Mouse (Mus musculus): ENCODE results near the gene Wnt6.
"Not testable (repeated sequence)": the region's sequence is repeated elsewhere in the genome, so short reads cannot be mapped to it uniquely, and the experiment has no call there.

The Wnt6 gene

DNA sequence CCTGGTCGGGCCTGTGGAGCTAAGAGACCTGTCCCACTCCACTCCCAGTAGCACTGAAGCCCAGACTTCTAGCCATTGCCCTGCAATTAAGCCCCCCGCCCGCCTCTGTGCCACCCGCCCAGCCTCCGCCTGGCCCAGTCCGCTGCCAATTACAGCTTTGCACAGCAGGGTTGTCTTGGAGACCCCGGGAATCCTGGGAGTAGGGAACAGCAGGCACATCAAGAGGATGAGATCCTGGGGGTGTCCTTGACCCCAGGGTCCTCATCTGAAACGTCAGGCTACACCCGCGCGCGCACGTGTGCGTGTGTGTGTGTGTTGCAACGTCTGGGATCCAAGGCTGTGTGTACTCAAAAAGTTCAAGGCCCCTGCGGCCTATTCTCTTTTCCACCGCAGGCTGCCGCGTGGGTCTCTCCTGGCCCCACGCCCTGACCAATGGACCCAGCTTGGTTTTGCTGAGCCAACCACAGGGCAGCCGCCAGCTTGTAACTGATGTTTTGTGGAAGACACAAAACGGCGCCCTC lies 35.9 kb downstream of the Wnt6 start:
- no peak for DNase-seq

DNA sequence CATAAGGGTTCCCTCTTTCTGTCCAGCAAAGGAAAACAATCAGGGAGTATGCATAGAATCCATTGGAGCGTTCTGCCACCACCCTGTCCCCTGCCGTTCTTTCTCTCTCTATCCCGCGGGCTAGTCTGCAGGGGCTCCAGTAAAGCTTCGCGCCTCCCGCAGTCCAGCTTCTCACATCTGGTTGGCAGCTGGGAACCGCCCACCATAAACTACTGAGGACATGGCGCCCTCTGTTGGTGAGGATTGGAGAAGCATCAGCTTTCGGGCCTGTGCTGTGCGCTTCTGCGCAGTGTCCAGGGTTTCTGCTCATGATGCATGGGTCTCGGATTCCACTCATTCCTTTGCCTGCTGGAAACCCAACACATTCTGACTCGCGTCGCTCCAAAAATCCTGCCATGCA lies 36.4 kb downstream of the Wnt6 start:
- peak; percentile 73 to 79 for DNase-seq

DNA sequence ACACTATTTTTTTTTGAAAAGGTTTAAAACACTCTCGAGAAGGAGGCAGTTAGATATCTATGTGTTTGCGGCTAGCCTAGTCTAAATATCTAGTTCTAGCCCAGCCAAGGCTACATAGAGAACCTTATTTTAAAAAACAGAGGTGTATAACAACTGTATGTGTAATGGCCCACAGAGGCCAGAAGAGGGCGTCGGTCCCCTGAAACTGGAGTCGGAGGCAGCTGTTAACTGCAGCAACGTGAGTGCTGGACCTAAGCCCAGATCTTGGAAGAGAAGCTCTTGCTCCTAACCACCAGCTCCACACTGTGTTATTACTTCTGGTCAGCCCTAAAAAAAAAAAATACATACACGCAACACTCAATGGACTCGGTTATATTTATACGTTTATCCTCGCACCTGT lies 37.3 kb downstream of the Wnt6 start:
- no peak for DNase-seq

DNA sequence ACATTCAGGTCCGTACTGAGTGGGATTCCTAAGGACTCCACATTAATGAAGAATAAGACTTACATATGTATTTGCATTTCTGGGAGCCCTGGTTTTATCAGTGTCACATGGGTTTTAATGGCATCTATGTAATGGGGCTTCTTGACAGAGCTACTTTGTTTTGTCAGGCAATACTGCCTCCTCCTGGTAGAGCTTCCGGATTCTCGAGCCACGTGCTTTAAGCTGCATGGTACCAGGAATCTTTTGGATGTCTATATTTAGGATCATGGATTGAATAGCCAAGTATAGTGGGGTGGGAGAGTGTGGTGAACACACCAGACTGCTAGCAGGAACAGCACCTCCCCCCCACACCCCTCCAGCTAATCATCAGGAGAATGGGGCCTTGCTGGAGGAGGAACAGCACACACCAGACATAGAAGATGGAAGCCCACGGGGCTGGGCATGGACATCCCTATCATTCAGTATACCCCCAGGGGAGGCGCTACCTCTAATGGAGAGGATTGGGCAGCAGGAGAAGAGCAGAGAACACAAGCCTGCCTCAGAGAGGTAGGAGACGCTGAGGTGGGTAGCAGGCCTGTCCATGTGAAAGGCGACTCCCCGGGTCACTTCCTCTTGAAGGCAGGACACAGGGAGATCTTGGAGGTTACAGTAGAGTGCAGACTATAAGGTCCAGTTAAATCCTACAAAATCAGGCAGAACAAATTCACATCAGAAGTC lies 43.4 kb downstream of the Wnt6 start:
- DNase-seq = no peak

DNA sequence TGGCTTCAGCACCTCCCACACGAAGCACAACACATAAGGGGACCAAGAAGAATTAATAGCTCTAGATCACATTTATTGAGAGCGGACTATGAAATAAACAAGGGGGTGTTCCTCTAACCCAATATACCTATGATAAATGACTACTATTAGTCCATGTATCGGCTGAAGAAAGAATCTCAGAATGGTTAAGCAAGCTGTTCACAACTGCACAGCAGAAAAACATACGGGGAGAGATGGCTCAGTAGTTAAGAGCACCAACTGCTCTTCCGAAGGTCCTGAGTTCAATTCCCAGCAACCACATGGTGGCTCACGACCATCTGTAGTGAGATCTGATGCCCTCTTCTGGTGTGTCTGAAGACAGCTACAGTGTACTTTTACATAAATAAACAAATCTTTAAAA lies 44.3 kb downstream of the Wnt6 start:
- not testable (repeated sequence) for DNase-seq

DNA sequence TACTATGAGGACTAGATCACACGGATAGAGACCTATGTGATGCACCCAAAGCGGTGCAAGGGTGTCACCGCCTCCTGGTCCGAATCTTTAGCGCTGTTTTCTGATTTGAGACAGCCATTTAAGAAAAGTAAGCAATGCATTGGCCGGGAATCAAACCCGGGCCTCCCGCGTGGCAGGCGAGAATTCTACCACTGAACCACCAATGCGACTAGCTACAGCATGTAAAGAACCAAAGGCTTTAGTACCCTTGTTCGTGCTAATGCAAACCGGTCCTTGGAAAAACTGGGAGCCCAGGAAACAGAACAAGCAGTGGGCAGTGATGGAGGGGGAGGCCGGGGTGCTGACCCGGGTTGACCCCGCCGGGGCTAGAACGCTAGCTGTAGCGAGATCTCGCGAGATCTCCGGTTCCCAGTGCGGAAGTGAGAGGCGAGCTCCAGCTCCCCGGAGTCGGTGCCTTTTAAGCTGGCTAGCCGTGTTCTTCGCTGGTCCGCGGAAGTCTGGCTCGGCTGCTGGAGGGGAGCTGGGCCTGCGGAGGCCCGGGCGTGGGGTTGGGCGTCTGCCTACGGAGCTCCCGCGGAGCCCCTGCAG lies 45.0 kb downstream of the Wnt6 start:
- peak; percentile 90 to 93 for DNase-seq

DNA sequence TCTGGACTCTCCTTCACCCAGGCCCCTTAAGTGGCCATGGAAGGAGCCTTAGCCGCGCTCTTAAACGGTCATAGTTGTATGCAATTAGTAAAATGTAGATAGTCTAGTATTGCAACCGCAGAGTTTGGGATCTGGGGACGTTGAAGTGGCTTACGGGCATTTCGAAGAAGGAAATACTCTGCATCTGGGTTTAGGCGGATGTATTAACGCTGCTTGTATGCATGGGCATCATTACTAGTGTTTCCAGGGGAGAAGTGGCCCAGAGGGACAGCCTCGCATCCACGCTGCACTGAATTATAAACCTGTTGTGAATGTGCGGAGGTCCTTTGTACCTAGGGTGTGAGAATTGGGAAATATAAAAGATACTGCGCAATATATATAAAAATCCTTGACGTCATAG lies 45.5 kb downstream of the Wnt6 start:
- DNase-seq = no peak

DNA sequence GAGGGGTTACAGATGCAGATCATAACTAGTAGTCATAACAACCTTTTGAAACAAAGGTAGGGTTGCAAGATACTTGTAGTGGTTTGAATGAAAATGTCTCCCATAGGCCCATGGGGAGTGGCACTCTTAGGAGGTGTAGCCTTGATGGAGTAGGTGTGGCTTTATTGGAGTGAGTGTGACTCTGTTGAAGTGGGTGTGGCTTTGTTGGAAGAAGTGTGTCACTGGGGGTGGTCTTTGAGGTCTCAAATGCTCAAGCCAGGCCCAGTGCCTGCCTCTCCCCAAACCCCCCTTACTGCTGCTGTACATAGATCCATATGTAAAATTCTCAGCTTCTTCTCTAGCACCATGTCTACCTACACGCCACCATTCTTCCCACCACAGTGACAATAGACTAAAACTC lies 46.8 kb downstream of the Wnt6 start:
- no peak for DNase-seq

DNA sequence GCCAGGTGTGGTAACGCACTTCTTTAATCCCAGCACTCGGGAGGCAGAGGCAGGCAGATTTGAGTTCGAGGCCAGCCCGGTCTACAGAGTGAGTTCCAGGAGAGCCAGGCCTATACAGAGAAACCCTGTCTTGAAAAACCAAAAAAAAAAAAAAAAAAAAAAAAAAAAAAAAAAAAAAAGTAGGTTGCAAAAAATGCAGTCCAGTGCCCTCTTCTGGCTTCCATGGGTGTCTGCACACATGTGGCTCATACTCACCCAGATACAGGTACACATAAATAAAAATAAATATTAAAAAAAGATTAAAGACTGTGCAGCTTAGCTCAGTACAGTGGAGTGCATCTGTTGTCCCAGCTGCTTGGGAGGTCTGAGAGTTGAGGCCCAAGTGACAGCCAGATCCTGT lies 51.9 kb downstream of the Wnt6 start:
- not testable (repeated sequence) for DNase-seq

DNA sequence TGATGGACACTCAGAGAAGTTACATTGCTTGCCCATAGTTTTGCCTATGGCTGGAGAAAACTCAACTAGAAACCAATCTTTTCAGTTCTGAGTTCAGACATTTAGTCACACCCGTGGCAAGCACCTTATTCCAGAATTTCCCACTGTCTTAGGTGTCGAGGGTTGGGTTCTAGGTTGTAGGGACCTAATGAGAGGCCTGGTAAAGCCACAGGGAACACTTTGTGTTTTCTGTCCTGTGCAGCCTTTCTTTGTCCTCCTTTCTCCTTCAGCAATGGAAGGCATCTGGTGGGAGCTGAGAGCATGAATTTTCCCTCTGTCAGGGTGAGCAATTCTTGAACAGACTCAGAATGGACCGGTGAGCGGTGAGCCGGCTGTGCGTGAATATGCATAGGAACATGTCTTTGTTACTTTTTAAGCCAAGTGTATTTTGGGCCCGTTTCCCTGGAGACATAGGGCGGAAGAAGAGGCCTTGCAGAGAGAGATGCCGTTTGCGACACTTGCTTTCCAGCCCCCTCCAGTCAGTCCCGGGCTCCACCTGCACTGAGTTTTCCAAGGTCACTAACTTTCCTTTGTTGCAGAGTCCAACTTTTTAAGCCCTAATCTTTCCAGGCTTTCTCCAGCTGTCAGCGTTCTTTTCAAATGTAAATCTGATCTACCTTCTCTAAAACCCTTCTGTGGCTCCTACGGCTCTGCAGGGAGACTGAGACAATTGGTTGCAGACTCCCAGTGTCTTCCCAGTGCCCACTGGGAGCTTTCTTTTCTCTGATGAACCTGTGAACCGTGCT lies 53.0 kb downstream of the Wnt6 start:
- DNase-seq = no peak

DNA sequence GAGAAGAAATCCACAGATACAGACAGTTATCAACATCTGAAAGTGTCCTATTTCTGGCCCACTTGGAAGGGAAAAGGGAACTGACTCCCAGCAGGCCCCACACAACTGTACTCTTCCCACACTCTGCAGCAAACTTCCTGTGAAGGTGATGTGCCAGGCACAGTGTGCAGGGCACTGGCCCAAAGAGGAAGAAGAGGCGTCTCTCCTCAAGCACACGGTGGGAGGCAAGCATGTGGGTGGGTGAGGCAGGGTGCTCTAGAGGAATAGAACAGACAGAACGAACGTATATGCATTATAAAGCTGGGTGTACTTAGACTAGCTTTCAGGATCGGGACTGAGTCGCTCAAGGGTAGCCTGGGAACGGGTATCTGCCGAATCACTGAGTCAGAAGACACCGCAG lies 58.4 kb downstream of the Wnt6 start:
- no peak for DNase-seq

DNA sequence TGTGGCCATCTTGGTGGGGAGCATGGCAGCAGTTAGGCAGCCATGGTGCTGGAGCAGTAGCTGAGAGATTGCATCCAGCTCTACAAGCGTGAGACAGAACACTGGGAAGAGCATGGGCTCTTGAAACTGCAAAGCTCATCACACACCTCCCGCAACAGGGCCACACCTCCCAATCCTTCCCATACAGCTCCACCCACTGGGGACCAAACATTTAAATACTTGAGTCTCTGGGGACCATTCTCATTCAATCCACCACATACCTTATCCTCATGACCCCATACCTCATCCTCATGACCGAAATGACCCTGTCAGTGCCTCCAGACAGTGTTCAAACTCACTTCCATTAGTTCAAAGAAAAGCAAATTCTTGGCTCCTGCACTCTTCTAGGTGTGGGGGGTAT lies 61.6 kb downstream of the Wnt6 start:
- no peak for DNase-seq

All from cerebellum, adult 18-20 months (tissue).